Mouse (Mus musculus): Measurements from ENCODE around the gene Maml2. TPM values are rescaled to one million over a fixed set of nuclear protein-coding genes. Genes with fewer than 3 reads are reported as not detected.
A peak's percentile ranks its signal among the peaks of the same experiment; 100 is the strongest.

Maml2 gene
- total RNA-seq, 2 experiments from 2014 or later, result 0.45 TPM; not detected in 1

GRCm38 (mm10) chr9:13307226-13307625, 9.5 kb downstream of the Maml2 start:
- no peak for ATAC-seq (replicated peaks; ENCODE audit: low FRiP score, poor library complexity, severe bottlenecking)

- ATAC-seq (replicated peaks; ENCODE audit: low FRiP score, poor library complexity, severe bottlenecking), result no peak
These were observed 11.0 kb downstream of the Maml2 start for GRCm38 (mm10) chr9:13308718-13309117.

DNA sequence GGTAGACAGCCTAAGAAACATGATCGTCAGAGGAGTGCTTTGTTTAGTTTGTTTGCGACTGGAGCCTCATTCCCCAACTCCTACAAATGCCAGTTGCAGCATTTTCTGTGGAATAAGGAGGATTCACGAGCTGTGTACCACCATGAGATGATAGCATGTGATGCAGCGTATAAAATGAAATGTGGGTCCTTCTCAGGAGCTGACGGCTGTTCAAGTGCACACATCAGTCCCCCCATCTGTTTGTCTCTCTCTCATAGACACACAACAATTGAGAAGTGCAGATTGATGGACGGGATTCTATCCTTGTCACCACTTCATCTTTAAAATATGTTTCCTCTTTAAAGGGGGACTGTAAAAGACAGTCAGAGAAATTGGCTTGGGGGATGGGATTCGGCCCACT, 12.1 kb downstream of the Maml2 start:
- no peak for ATAC-seq (replicated peaks; ENCODE audit: low FRiP score, poor library complexity, severe bottlenecking)

DNA sequence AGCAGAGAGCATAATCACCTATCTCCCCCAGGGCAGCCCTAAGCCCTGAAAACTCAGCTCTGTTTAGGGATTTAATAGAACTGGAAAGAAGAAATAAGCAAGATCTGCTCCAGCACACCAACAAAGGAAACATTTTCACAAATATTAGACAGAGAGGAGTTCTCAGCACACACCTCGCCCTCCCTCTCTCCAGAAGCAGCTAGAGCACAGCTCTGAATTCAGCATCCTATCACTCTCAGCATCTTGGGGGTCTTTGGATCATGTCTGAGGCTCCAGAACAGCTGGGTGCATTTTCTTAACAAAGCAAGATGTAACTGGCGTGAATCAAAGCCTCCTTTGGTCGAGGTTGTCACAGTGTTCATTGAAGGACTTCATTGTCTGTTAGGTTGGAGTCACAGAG, 12.5 kb downstream of the Maml2 start:
- no peak for ATAC-seq (replicated peaks; ENCODE audit: low FRiP score, poor library complexity, severe bottlenecking)

GRCm38 (mm10) chr9:13311094-13311493, 13.3 kb downstream of the Maml2 start:
- ATAC-seq (replicated peaks; ENCODE audit: low FRiP score, poor library complexity, severe bottlenecking), result no peak

- ATAC-seq (replicated peaks; ENCODE audit: low FRiP score, poor library complexity, severe bottlenecking), result no peak
These were observed 16.2 kb downstream of the Maml2 start for GRCm38 (mm10) chr9:13313923-13314322.

GRCm38 (mm10) chr9:13314577-13315004, 16.8 kb downstream of the Maml2 start:
- no peak for ATAC-seq (replicated peaks; ENCODE audit: low FRiP score, poor library complexity, severe bottlenecking)

DNA sequence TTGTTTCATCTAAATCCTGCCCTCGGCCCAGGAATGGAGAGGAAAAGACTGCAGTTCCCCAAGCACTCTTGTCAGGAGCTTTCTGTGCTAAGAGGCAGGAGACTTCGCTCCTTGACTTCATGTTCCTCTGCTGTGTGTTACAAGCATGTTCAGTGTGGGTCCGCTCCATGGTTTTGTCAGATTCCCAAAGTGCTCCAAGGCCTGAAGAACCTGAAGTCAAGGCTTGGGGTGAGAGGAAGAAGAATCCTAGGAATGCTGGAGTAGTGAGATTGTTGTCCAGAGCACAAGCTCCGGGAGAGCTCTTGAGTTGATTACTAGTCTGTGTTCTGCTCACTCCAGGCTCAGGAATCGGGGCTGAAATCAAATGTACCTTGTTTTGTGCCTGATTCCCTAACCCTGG, 17.6 kb downstream of the Maml2 start:
- no peak for ATAC-seq (replicated peaks; ENCODE audit: low FRiP score, poor library complexity, severe bottlenecking)

- no peak for ATAC-seq (replicated peaks; ENCODE audit: low FRiP score, poor library complexity, severe bottlenecking)
These were observed 21.8 kb downstream of the Maml2 start for GRCm38 (mm10) chr9:13319566-13319965.

DNA sequence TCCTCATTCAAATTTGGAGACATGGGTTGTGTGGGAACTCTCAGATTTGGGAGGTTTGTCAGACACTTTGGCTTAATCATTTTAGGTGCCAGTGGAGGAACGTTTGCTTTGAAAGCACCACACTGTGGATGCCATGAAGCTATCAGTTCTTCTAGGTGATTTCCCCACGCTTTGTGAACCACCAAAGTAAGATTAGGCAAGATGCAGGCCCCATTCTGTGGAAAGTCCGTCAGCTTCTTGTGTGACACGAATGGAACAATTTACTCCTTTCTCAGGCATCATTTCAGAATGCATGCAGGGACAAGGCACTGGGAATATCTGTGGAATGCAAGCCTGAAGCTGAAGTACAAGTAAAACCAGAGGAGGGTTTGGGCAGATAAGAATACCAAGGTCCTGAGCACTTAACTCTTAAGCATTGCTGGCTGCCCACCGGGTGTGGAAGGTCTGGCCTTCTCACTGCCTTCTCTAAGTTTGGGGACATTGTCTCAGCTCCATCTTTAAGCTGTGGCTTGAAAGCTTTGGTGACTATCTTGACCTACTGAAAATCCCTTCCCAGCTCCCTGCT, 23.1 kb downstream of the Maml2 start:
- no peak for ATAC-seq (replicated peaks; ENCODE audit: low FRiP score, poor library complexity, severe bottlenecking)

DNA sequence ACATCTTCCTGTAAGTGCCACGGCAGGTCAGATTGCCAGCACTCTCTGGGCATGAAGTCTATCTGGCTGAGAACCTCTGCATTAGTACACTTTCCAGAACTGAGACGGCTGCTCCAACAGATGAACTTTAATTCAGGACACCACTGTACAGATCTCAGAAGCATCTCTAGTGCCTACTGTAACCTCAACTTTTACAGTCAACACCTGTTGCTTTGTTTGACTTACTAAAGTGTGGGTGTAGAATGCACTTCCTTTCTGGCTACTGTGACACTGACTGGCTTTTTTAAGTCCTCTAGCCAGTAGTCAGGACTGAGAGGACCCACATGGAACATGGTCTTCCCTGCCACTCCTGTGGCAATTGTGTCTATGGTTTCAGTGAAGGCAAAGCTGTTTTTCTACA, 25.3 kb downstream of the Maml2 start:
- no peak for ATAC-seq (replicated peaks; ENCODE audit: low FRiP score, poor library complexity, severe bottlenecking)

DNA sequence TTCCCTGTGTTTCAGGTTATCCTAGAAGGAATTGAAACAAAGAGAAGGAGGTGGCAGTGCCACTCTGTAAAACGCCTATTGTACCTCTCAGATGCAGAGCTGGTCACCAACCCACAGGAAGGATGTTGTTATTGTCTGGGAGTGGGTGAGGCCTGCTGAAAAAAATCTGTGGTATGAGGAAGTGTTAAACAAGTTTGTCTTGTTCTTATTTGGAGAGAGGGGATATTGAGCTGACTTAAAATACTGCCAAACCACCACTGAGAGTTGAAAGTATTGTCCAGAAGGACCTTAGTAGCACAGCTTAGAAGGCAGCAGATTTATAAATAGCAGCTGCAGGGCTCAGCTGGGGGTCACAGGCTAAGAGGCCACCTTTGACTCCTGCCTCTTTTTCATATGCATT, 25.9 kb downstream of the Maml2 start:
- no peak for ATAC-seq (replicated peaks; ENCODE audit: low FRiP score, poor library complexity, severe bottlenecking)

DNA sequence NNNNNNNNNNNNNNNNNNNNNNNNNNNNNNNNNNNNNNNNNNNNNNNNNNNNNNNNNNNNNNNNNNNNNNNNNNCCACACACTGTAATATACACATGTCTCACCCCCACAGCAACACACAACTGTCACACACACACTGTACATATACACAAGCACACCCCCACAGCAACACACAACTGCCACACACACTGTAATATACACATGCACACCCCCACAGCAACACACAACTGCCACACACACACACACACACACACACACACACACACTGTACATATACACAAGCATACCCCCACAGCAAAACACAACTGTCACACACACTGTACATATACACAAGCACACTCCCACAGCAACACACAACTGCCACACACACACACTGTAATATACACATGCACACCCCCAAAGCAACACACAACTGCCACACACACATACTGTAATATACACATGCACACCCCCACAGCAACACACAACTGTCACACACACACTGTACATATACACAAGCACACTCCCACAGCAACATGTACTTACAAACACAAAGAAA, 116.5 kb downstream of the Maml2 start:
- 0 out of 2 replicates have a peak, but pooled peaks have one; percentile 42 for ATAC-seq (replicated peaks; ENCODE audit: low FRiP score, poor library complexity, severe bottlenecking)

GRCm38 (mm10) chr9:13425031-13425940, 127.5 kb downstream of the Maml2 start:
- ATAC-seq (replicated peaks; ENCODE audit: low FRiP score, poor library complexity, severe bottlenecking), result no peak

DNA sequence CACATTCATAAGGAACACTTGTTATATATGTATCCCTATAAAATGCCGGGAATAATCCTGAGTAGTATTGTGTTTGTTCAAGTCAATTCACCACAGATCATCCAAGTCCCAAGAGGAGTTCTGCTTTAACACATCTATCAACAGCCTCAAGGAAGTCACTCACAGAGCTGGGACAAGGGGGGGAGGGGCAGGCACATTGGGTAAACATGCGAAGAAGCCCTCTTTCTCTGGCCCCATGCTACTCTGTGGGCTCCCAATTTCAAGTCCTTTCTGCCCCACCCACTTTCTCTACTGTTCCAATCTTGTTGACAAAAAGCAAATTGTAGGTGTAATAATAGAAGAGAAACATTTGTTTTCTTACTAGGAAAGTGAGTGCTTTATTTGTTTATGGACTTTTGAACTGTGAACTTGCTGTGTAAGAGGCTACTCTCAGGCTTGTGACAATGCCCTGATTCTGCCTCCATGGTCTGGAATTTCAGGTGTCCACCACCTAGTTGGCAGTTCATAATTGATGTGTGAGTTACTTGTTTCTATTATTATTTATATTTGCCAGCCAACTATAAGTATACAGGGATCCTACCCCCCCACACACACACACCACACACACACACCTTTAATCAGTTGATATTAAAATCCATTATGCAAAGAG, 131.8 kb downstream of the Maml2 start:
- ATAC-seq (replicated peaks; ENCODE audit: low FRiP score, poor library complexity, severe bottlenecking), result no peak

- ATAC-seq (replicated peaks; ENCODE audit: low FRiP score, poor library complexity, severe bottlenecking), result no peak
These were observed 132.5 kb downstream of the Maml2 start for GRCm38 (mm10) chr9:13430302-13430701.

GRCm38 (mm10) chr9:13430744-13431143, 133.0 kb downstream of the Maml2 start:
- no peak for ATAC-seq (replicated peaks; ENCODE audit: low FRiP score, poor library complexity, severe bottlenecking)

DNA sequence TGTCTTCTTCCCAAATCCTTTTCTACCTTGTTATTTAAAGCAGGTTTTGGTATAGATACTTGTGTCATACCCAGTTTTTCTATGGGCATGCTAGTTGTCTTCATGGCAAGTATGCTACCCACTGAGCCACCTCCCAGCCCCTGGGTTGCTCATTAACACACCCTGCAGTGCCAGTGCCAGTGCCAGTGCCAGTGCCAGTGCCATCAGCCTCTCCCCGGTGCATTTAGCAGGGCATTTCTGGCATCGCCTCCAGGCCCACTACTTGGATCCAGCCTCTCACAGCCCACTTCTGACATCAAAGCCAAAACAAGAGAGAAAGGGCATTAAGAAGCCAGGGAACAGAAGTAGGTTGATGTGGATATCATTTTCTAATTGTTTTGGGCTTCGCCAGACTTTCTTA, 133.9 kb downstream of the Maml2 start:
- ATAC-seq (replicated peaks; ENCODE audit: low FRiP score, poor library complexity, severe bottlenecking), result no peak

GRCm38 (mm10) chr9:13433501-13434090, 135.8 kb downstream of the Maml2 start:
- ATAC-seq (replicated peaks; ENCODE audit: low FRiP score, poor library complexity, severe bottlenecking), result no peak

DNA sequence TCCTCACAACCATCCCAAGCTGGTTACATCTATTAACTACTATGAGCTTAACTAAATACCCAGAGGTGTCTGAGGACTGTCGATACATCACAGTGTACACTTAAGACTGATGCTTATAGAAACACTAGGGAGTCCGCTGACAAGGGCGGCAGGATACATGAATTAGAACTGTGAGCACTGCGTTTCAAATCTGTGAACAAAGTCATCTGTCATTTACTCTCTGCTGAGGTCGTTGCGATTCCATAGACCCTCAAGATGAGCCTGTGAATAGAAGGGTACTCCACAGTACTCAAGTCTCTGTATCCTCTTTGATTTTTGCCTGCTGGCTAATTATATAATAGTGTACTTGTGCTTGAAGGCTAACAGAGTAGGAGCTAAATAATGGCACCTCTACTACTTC, 143.2 kb downstream of the Maml2 start:
- ATAC-seq (replicated peaks; ENCODE audit: low FRiP score, poor library complexity, severe bottlenecking), result no peak
